In genomic region chr6:104309166-104309565, GRCm38 (mm10) we compare ENCODE assay signal across 20 mouse cellular contexts.
DNase-seq lines count a peak whose midpoint lies in the region; ATAC-seq and TF ChIP-seq lines count a peak whose summit lies in the region.
"Had no signal": no experiment of that assay in that cellular context is flagged by ENCODE, and none has a peak within 500 bp of the region (broad histone marks: within the 10 kb centered on the region; RNA-seq: fewer than 3 reads in every experiment).

No protein-coding gene starts in this region.

- no peak overlapping the region for H3K9ac ChIP-seq in lung, postnatal 0 days (replicated peaks; ENCODE audit: low read depth)
- H3K9ac ChIP-seq: embryonic facial prominence, embryonic 12.5 days; forebrain, embryonic 12.5 days; hindbrain, embryonic 13.5 days; limb, embryonic 15.5 days; liver, embryonic 14.5 days had no signal

- TF ChIP-seq CTCF in lung, postnatal 0 days (IDR thresholded peaks at IDR 0.05): no peak

- peak; percentile 4 for DNase-seq in lung, postnatal 0 days (ENCODE audit: low spot score)
- DNase-seq in lung, postnatal 36 days: no peak
- DNase-seq in cerebellum, adult 18-20 months: peak; percentile 81 to 82
- peak; percentile 66 to 85 for DNase-seq in cerebellum, postnatal 14 days
- no peak for DNase-seq in right cerebral cortex, adult 2 months (ENCODE audit: low spot score in 2 of 2)
- DNase-seq in adrenal gland, adult (ENCODE audit: inconsistent age in 2 of 2, low spot score in 1 of 2): no peak
- no peak for DNase-seq in ovary, postnatal 10 days (ENCODE audit: low spot score)
- DNase-seq: adrenal gland, adult 8-10 months; gastrocnemius, postnatal 36 days; kidney, adult 18-20 months; kidney, postnatal 4 days had no signal

- no peak for TF ChIP-seq EP300 in lung, postnatal 0 days (IDR thresholded peaks at IDR 0.05)

- ATAC-seq in lung, postnatal 0 days: no peak
- ATAC-seq: midbrain, embryonic 16.5 days had no signal

- H3K27ac ChIP-seq in lung, postnatal 0 days (ENCODE audit: low read length): no peak overlapping the region
- H3K27ac ChIP-seq: embryonic facial prominence, embryonic 12.5 days; forebrain, embryonic 12.5 days; hindbrain, embryonic 13.5 days; limb, embryonic 15.5 days; liver, embryonic 14.5 days; midbrain, embryonic 10.5 days had no signal

- H3K4me2 ChIP-seq in lung, postnatal 0 days (replicated peaks; ENCODE audit: low read depth, low read length): no peak overlapping the region
- H3K4me2 ChIP-seq: embryonic facial prominence, embryonic 12.5 days; forebrain, embryonic 12.5 days; hindbrain, embryonic 13.5 days; limb, embryonic 15.5 days had no signal

- WGBS in lung, postnatal 0 days: 55% methylated on average over 7 of the region's 7 CpGs

- no peaks in the 10 kb centered on the region for H3K9me3 ChIP-seq in lung, postnatal 0 days (ENCODE audit: low read length)
- H3K9me3 ChIP-seq: embryonic facial prominence, embryonic 12.5 days; forebrain, embryonic 12.5 days; hindbrain, embryonic 13.5 days; limb, embryonic 15.5 days; midbrain, embryonic 10.5 days had no signal

- H3K36me3 ChIP-seq in lung, postnatal 0 days (ENCODE audit: insufficient read depth, low read length): no peaks in the 10 kb centered on the region
- H3K36me3 ChIP-seq: embryonic facial prominence, embryonic 12.5 days; forebrain, embryonic 12.5 days; hindbrain, embryonic 13.5 days; limb, embryonic 15.5 days; midbrain, embryonic 10.5 days had no signal

- H3K4me3 ChIP-seq in lung, postnatal 0 days (ENCODE audit: low read depth, low read length): no peak overlapping the region
- H3K4me3 ChIP-seq: embryonic facial prominence, embryonic 12.5 days; erythroblast, embryonic 14.5 days; forebrain, embryonic 12.5 days; hindbrain, embryonic 13.5 days; limb, embryonic 15.5 days; midbrain, embryonic 10.5 days; myocyte had no signal

- H3K4me1 ChIP-seq in lung, postnatal 0 days (ENCODE audit: insufficient read depth, low read depth, low read length): no peaks in the 10 kb centered on the region
- H3K4me1 ChIP-seq: embryonic facial prominence, embryonic 12.5 days; forebrain, embryonic 12.5 days; hindbrain, embryonic 13.5 days; limb, embryonic 15.5 days; midbrain, embryonic 10.5 days had no signal

- no peaks in the 10 kb centered on the region for H3K27me3 ChIP-seq in lung, postnatal 0 days (replicated peaks; ENCODE audit: insufficient read depth, low read length)
- H3K27me3 ChIP-seq: embryonic facial prominence, embryonic 12.5 days; forebrain, embryonic 12.5 days; hindbrain, embryonic 13.5 days; limb, embryonic 15.5 days had no signal

Comparison
In these comparisons a context has a peak if more than half of its experiments do, and no peak if none do; other contexts are left out.
1. DNase-seq: peak in lung, postnatal 0 days (single experiment), cerebellum, adult 18-20 months (2 of 2) and cerebellum, postnatal 14 days (2 of 2); none in lung, postnatal 36 days (single experiment), right cerebral cortex, adult 2 months (0 of 2), adrenal gland, adult (0 of 2) and ovary, postnatal 10 days (single experiment).